Mouse (Mus musculus) small intestine, adult 2 months (tissue): ENCODE results near the gene Cblc.

Source experiments
- CTCF ChIP-seq: fragments of 200-500 bp; IDR thresholded peaks from 2 replicates; pipeline ENCODE4 v1.5.1; 2012; ENCODE audit warnings: low read depth, mild to moderate bottlenecking, control low read depth, inconsistent platforms, low read length, moderate library complexity, mixed read lengths; ENCODE audit not compliant: insufficient replicate concordance, insufficient read length; ENCODE audit errors: extremely low read depth
- POLR2A ChIP-seq: fragments of 200-500 bp; IDR thresholded peaks from 2 replicates; pipeline ENCODE4 v1.6.1; 2012; ENCODE audit warnings: low read depth, mild to moderate bottlenecking, control low read depth, inconsistent platforms, low read length, moderate library complexity

- TF ChIP-seq CTCF, result no peak
- TF ChIP-seq POLR2A, result no peak
Measured at GRCm38 (mm10) chr7:19751070-19751383, 45.6 kb downstream of the Cblc start.
